ENCODE assay signal across 7 mouse cellular contexts in the genomic region with DNA sequence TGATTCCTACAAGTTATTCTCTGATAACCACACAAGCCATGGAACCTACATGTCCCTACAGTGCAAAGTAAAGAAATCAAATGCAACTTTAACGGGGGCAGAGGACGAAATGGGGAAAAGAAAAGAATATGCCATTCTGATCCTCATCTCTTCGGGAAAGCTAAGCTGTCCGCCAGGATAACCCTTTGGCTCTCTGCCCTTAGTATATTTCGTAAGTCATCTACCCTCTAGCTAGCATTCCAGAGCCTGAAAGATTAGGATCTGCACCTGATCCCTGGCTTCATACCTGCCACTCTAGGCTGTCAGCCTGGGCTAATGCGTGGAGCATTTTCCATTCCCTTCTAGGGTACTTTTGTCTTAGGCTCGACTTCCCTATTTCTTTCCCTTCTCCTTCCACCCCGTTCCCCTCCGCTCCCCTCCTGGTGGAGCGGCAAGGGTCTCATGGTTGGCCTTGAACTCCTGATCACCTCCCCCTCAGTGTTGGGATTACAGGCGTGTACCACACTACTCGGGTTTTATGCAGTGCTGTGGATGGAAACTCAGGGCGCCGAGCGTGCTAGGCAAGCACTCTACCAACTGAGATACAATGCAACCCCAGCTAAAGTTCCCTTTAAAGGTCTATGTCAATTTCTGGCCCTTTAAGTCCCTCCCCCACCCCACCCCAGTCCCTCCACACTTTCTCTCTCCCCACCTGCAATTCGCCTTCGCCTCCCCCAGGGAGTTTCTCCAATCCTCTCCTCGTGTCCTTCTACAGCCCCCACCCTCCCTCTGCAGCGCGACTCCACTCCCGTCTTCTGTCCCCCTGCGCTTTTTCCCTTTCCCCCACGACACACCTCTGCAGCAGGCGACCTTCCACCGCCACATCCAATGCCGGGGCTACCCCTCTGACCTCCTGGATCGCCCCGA. TPM values are rescaled to one million over a fixed set of nuclear protein-coding genes. Genes with fewer than 3 reads are reported as not detected.
DNase-seq lines count a peak whose midpoint lies in the region; ATAC-seq and TF ChIP-seq lines count a peak whose summit lies in the region.

No protein-coding gene starts in this region.

- peak overlapping the region; percentile 65 for H3K4me2 ChIP-seq in midbrain, postnatal 0 days (ENCODE audit: low read depth, low read length, poor library complexity, severe bottlenecking)

- H3K9me3 ChIP-seq in limb, embryonic 10.5 days (replicated peaks), result no peaks in the 10 kb centered on the region
- H3K9me3 ChIP-seq in midbrain, postnatal 0 days (ENCODE audit: low read length), result no peaks in the 10 kb centered on the region

- no peak; the same call in 1 of the 2 replicates for TF ChIP-seq CTCF in left cerebral cortex, adult 2 months (IDR thresholded peaks at IDR 0.05)
- TF ChIP-seq CTCF in midbrain, postnatal 0 days (IDR thresholded peaks at IDR 0.05), result no peak

- peak overlapping the region; percentile 96 for H3K4me3 ChIP-seq in left cerebral cortex, adult 2 months
- H3K4me3 ChIP-seq in limb, embryonic 10.5 days, result peak overlapping the region; percentile 83
- peak overlapping the region; percentile 75 for H3K4me3 ChIP-seq in midbrain, postnatal 0 days (ENCODE audit: low read depth, low read length)

- DNase-seq in left cerebral cortex, adult 2 months (ENCODE audit: extremely low spot score in 1 of 2, low spot score in 2 of 2), result no peak
- DNase-seq in left cerebral cortex, adult 11 months (ENCODE audit: low spot score), result no peak
- peak; percentile 60 for DNase-seq in adipocyte (ENCODE audit: low spot score)
- peak; percentile 79 for DNase-seq in gonadal fat pad, adult 2 months (ENCODE audit: low read depth)
- peak; percentile 61 for DNase-seq in limb, embryonic 10.5 days (ENCODE audit: low spot score)
- peak; percentile 37 for DNase-seq in midbrain, postnatal 0 days (ENCODE audit: low spot score)
- DNase-seq in natural killer cell, adult 2 months (ENCODE audit: low spot score in 2 of 2), result no peak

- peak overlapping the region; percentile 71 for H3K27ac ChIP-seq in left cerebral cortex, adult 2 months
- H3K27ac ChIP-seq in limb, embryonic 10.5 days, result peak overlapping the region; percentile 89
- peak overlapping the region; percentile 72; the same call in 1 of the 2 replicates for H3K27ac ChIP-seq in midbrain, postnatal 0 days (ENCODE audit: low read depth, low read length)

- ATAC-seq in midbrain, postnatal 0 days (ENCODE audit: low FRiP score), result peak; percentile 9; the same call in 1 of the 2 replicates

- intact Hi-C loops in left cerebral cortex, adult 2 months (cut with DNase I), result loop anchor here (2.0 kb wide), 2 partner anchors 55 to 57 kb away; partner anchors contain the start of genes Fbxo24, Gm20605, Lrch4 and Nyap1

- 19% methylated on average over 28 of the region's 28 CpGs for WGBS in limb, embryonic 10.5 days
- 13% methylated on average over 28 of the region's 28 CpGs for WGBS in midbrain, postnatal 0 days

- peaks cover 26% of the 10 kb centered on the region for H3K4me1 ChIP-seq in limb, embryonic 10.5 days
- H3K4me1 ChIP-seq in midbrain, postnatal 0 days (ENCODE audit: insufficient read depth, low read length), result peaks cover 5% of the 10 kb centered on the region; the same call in 1 of the 2 replicates

- peaks cover 27% of the 10 kb centered on the region for H3K36me3 ChIP-seq in limb, embryonic 10.5 days
- no peaks in the 10 kb centered on the region for H3K36me3 ChIP-seq in midbrain, postnatal 0 days (ENCODE audit: insufficient read depth, low read length)

- H3K27me3 ChIP-seq in limb, embryonic 10.5 days (ENCODE audit: low read depth, poor library complexity, severe bottlenecking), result peaks cover 16% of the 10 kb centered on the region; the same call in 1 of the 2 replicates
- no peaks in the 10 kb centered on the region for H3K27me3 ChIP-seq in midbrain, postnatal 0 days (ENCODE audit: insufficient read depth, low read length)

- peak overlapping the region; percentile 53 for H3K9ac ChIP-seq in midbrain, postnatal 0 days (replicated peaks; ENCODE audit: low read length, poor library complexity, severe bottlenecking)

RNA-seq across cellular contexts. Expression of gene Agfg2, which starts 0.9 kb away (rescaled TPM):
- 10 to 100 TPM; 43.6 to 45.5 TPM for total RNA-seq in left cerebral cortex, adult 2 months (2021)
- polyA plus RNA-seq in gonadal fat pad, adult 2 months (2012; rRNA removed), result 42.2 and 46.9 TPM in 2 replicates
- polyA plus RNA-seq in limb, embryonic 10.5 days (2016; fragmentation: Nextera tagmentation; extraction: Ambion mirVana), result 18.6 and 22.9 TPM in 2 replicates
- 20.4 and 28.1 TPM in 2 replicates for total RNA-seq in midbrain, postnatal 0 days (2014; rRNA removed)
- polyA plus RNA-seq in midbrain, postnatal 0 days (2015; fragmentation: Nextera tagmentation; extraction: Ambion mirVana), result 15.5 and 16.9 TPM in 2 replicates

RNA-seq across cellular contexts. Expression of gene Irs3, which starts 38.1 kb away (rescaled TPM):
- total RNA-seq in left cerebral cortex, adult 2 months (2021), result under 1 TPM; 0.14 to 0.29 TPM
- 19.8 and 25.6 TPM in 2 replicates for polyA plus RNA-seq in gonadal fat pad, adult 2 months (2012; rRNA removed)
- polyA plus RNA-seq in limb, embryonic 10.5 days (2016; fragmentation: Nextera tagmentation; extraction: Ambion mirVana), result 0.23 and 0.48 TPM in 2 replicates
- total RNA-seq in midbrain, postnatal 0 days (2014; rRNA removed), result 1.2 TPM in 1 of 2 replicates, not detected in the other
- 0.27 and 0.37 TPM in 2 replicates for polyA plus RNA-seq in midbrain, postnatal 0 days (2015; fragmentation: Nextera tagmentation; extraction: Ambion mirVana)

RNA-seq across cellular contexts. Expression of gene Sap25, which starts 42.5 kb away (rescaled TPM):
- total RNA-seq in left cerebral cortex, adult 2 months (2021), result 1 to 10 TPM; 4.8 to 7.2 TPM
- polyA plus RNA-seq in gonadal fat pad, adult 2 months (2012; rRNA removed), result 55.8 and 60.8 TPM in 2 replicates
- polyA plus RNA-seq in limb, embryonic 10.5 days (2016; fragmentation: Nextera tagmentation; extraction: Ambion mirVana), result 8.0 and 9.7 TPM in 2 replicates
- total RNA-seq in midbrain, postnatal 0 days (2014; rRNA removed), result 3.3 and 4.9 TPM in 2 replicates
- polyA plus RNA-seq in midbrain, postnatal 0 days (2015; fragmentation: Nextera tagmentation; extraction: Ambion mirVana), result 3.2 TPM in 2 replicates

RNA-seq across cellular contexts. Expression of gene Gm20605, which starts 54.7 kb away (rescaled TPM):
- total RNA-seq in left cerebral cortex, adult 2 months (2021), result 10 to 100 TPM; 11.6 to 12.8 TPM
- 21.1 and 26.1 TPM in 2 replicates for polyA plus RNA-seq in gonadal fat pad, adult 2 months (2012; rRNA removed)
- 12.6 and 14.8 TPM in 2 replicates for polyA plus RNA-seq in limb, embryonic 10.5 days (2016; fragmentation: Nextera tagmentation; extraction: Ambion mirVana)
- 0.99 and 4.1 TPM in 2 replicates for total RNA-seq in midbrain, postnatal 0 days (2014; rRNA removed)
- 4.4 and 6.5 TPM in 2 replicates for polyA plus RNA-seq in midbrain, postnatal 0 days (2015; fragmentation: Nextera tagmentation; extraction: Ambion mirVana)

RNA-seq across cellular contexts. Expression of gene Lrch4, which starts 54.7 kb away (rescaled TPM):
- total RNA-seq in left cerebral cortex, adult 2 months (2021), result 10 to 100 TPM; 15.9 to 21.2 TPM
- 39.7 and 53.8 TPM in 2 replicates for polyA plus RNA-seq in gonadal fat pad, adult 2 months (2012; rRNA removed)
- polyA plus RNA-seq in limb, embryonic 10.5 days (2016; fragmentation: Nextera tagmentation; extraction: Ambion mirVana), result 25.9 and 32.2 TPM in 2 replicates
- 13.1 and 14.5 TPM in 2 replicates for total RNA-seq in midbrain, postnatal 0 days (2014; rRNA removed)
- polyA plus RNA-seq in midbrain, postnatal 0 days (2015; fragmentation: Nextera tagmentation; extraction: Ambion mirVana), result 13.1 and 15.9 TPM in 2 replicates

Comparison
In these comparisons a context has a peak if more than half of its experiments do, and no peak if none do; other contexts are left out.
1. DNase-seq: peak in adipocyte (single experiment), gonadal fat pad, adult 2 months (single experiment), limb, embryonic 10.5 days (single experiment) and midbrain, postnatal 0 days (single experiment); none in left cerebral cortex, adult 2 months (0 of 2), left cerebral cortex, adult 11 months (single experiment) and natural killer cell, adult 2 months (0 of 2).
2. RNA of gene Irs3, which starts 38.1 kb away (polyA plus RNA-seq): 19.8 to 25.6 TPM in gonadal fat pad, adult 2 months; 0.23 to 0.48 TPM in limb, embryonic 10.5 days and 0.27 to 0.37 TPM in midbrain, postnatal 0 days; every median in the first group is over 10 times any median in the second.
3. Peak in every context shown above with its lines, with median percentiles within 50 percentile points of each other: H3K27ac ChIP-seq and H3K4me3 ChIP-seq.